Mouse (Mus musculus) embryonic facial prominence, embryonic 12.5 days (tissue): Measurements from ENCODE around the gene Rcor2. TPM values are rescaled to one million over a fixed set of nuclear protein-coding genes. Genes with fewer than 3 reads are reported as not detected.
A peak's percentile ranks its signal among the peaks of the same experiment; 100 is the strongest.

Source experiments
- ATAC-seq: fragments of 200-750 bp; cut with Nextera tagmentation; 2 replicates; pipeline ENCODE4 v1.8.0; 2017; ENCODE audit not compliant: insufficient number of reproducible peaks, insufficient read depth, low FRiP score, low TSS enrichment
- H3K27ac ChIP-seq: fragments of 300-500 bp; sonication (generic); 2 replicates; pipeline ENCODE4 v1.5.1; 2016; ENCODE audit warnings: mild to moderate bottlenecking
- H3K27me3 ChIP-seq: fragments of 300-500 bp; sonication (generic); 2 replicates; pipeline ENCODE4 v1.6.1; 2016; ENCODE audit warnings: mild to moderate bottlenecking, moderate library complexity
- H3K36me3 ChIP-seq: fragments of 300-500 bp; sonication (generic); 2 replicates; pipeline ENCODE4 v1.6.1; 2016; ENCODE audit warnings: mild to moderate bottlenecking
- H3K4me1 ChIP-seq: fragments of 300-500 bp; sonication (generic); 2 replicates; pipeline ENCODE4 v1.6.1; 2016
- H3K4me2 ChIP-seq: fragments of 300-500 bp; sonication (generic); replicated peaks from 2 replicates; pipeline ENCODE4 v1.6.1; 2016; ENCODE audit warnings: mild to moderate bottlenecking, moderate library complexity
- H3K4me3 ChIP-seq: fragments of 300-500 bp; sonication (generic); 2 replicates; pipeline ENCODE4 v1.5.1; 2016; ENCODE audit warnings: mild to moderate bottlenecking
- H3K9ac ChIP-seq: fragments of 300-500 bp; sonication (generic); 2 replicates; pipeline ENCODE4 v1.6.1; 2016; ENCODE audit warnings: mild to moderate bottlenecking, moderate library complexity
- H3K9me3 ChIP-seq: fragments of 300-500 bp; sonication (generic); 2 replicates; pipeline ENCODE4 v1.6.1; 2016; ENCODE audit warnings: mild to moderate bottlenecking, moderate library complexity
- WGBS: fragments of 180-500 bp; shearing (Covaris S2); methylation state at CpG from one replicate; pipeline ENCODE4 v1.1.7; 2016; 5-methylcytosine and 5-hydroxymethylcytosine counted together
- polyA plus RNA-seq: library from polyadenylated mRNA; unstranded; fragments of >200 nt; fragmentation: Nextera tagmentation; extraction: Ambion mirVana; gene quantifications from 2 replicates; pipeline ENCODE4 v1.2.1, GENCODE M21; 2016

The Rcor2 gene
- polyA plus RNA-seq, 1 experiment from 2014 or later, result 43.5 TPM

- Histone ChIP-seq H3K27me3 (no peaks in the 10 kb centered on the region), H3K4me2 (no peak overlapping the region), H3K27ac (no peak overlapping the region), H3K9ac (no peak overlapping the region), H3K36me3 (peaks cover 10% of the 10 kb centered on the region), H3K4me1 (peaks cover 13% of the 10 kb centered on the region), H3K9me3 (no peaks in the 10 kb centered on the region), H3K4me3 (no peak overlapping the region)
- 94% methylated on average over 1 of the region's 1 CpGs for WGBS
- no peak for ATAC-seq
Measured at GRCm38 (mm10) chr19:7300078-7300477, 33.0 kb downstream of the Rcor2 start.

DNA sequence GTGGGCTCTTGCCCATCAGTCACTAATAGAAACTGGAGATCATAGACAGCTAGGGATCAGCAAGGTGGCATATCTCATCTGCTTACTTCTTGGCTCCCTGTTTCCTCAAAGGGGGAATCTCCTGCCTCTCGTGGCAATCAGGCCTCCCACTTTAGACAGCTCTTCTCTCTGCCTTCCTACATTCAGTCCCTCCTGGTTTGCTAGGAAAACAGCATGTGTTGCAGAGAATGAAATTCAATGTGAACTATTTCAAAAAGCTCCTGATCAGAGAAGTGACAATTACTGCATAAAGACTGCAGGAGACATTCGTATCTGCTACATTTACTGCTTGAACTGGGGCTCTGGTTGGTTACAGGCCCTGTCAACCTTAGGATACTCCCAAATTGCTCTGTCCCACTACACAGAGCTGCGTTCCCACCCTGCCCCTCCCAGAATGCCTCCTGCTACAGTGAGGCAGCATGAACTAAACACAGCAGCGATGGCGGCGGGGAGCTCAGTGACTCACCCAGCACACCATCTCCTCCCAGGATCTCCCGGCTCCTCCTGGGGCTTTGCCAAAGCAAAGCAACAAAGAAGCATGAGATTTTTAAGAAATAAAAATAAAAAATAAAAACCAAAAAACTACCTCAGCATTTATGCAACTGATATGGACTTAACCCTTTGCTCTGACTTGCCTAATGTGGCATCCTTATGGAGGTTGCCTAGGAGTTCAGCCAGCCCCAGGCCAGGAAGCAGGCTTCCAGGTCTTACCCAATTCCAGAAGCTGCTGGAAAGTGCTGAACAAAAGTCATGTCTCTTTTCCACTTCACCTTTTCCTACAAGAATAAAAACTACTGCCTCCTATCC is 34.7 kb downstream of the Rcor2 start:
- Histone ChIP-seq H3K36me3 (peaks cover 10% of the 10 kb centered on the region; the same call in 1 of the 2 replicates), H3K9ac (no peak overlapping the region), H3K9me3 (no peaks in the 10 kb centered on the region), H3K27ac (no peak overlapping the region), H3K4me2 (no peak overlapping the region), H3K27me3 (no peaks in the 10 kb centered on the region), H3K4me1 (peaks cover 16% of the 10 kb centered on the region), H3K4me3 (no peak overlapping the region)
- 89% methylated on average over 7 of the region's 7 CpGs for WGBS
- no peak for ATAC-seq

DNA sequence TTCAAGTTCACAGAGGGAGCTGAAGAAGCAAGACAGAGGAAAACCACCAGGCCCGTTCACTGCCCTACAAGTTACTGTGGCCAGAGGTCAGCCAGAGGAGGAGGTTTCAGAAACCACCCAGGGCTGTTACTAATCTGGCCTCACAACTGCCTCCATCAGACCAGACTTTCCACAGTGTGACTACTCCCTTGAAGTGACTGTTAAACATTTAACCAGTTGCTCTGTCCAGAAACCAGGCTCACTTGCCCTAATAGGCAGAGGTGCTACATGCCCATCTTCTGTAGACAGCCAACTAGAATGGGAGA is 35.3 kb downstream of the Rcor2 start:
- no peak overlapping the region for H3K4me2 ChIP-seq
- H3K9me3 ChIP-seq, result no peaks in the 10 kb centered on the region
- H3K4me1 ChIP-seq, result peaks cover 21% of the 10 kb centered on the region
- H3K4me3 ChIP-seq, result no peak overlapping the region
- peaks cover 10% of the 10 kb centered on the region; the same call in 1 of the 2 replicates for H3K36me3 ChIP-seq
- no peaks in the 10 kb centered on the region for H3K27me3 ChIP-seq
- no peak overlapping the region; the same call in 1 of the 2 replicates for H3K9ac ChIP-seq
- no peak overlapping the region for H3K27ac ChIP-seq
- 75% methylated on average over 1 of the region's 1 CpGs for WGBS
- no peak for ATAC-seq

DNA sequence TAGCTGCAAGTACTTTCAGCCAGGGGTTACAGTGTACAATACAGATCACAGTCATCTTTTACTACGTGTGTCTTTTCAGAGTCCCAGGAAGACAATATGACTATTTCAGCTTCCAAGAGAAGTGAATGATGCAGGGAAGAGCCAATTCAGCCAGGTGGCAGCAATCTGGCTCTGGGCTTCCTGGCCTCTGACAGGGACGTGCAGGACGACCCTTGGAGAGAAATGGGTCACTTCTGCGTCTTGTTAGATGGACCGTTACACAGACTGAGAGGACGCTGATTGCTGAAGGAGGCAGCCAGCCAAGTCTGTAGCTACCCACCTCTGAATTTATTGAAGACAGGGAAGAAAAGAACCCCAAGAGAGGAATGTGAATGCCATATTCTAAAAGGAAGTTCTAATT is 36.7 kb downstream of the Rcor2 start:
- Histone ChIP-seq H3K27me3 (no peaks in the 10 kb centered on the region), H3K27ac (no peak overlapping the region), H3K36me3 (peaks cover 7% of the 10 kb centered on the region; the same call in 1 of the 2 replicates), H3K4me1 (peaks cover 35% of the 10 kb centered on the region), H3K4me2 (no peak overlapping the region), H3K4me3 (no peak overlapping the region), H3K9ac (no peak overlapping the region), H3K9me3 (no peaks in the 10 kb centered on the region)
- no peak for ATAC-seq
- 71% methylated on average over 6 of the region's 6 CpGs for WGBS

DNA sequence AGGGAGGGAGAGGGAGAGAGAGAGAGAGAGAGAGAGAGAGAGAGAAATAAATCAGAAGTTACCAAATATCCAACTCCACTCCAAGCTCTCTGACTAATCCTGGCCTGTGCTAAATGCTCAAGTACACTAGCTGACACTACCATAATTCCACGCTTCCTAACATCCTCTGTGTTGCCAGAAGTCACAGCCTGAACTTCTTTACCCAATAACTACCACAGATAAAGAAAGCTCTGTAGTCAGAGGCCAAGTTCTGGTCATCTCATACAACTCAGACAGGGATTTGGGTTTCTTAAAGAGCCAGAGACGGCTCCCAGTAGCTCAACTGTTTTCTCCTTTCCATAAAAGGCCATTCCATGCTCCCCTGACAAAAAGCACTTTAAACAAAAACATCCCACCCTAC is 37.7 kb downstream of the Rcor2 start:
- WGBS, result 72% methylated on average over 2 of the region's 2 CpGs
- Histone ChIP-seq H3K9me3 (no peaks in the 10 kb centered on the region), H3K27ac (no peak overlapping the region), H3K27me3 (no peaks in the 10 kb centered on the region), H3K9ac (no peak overlapping the region), H3K36me3 (peaks cover 3% of the 10 kb centered on the region; the same call in 1 of the 2 replicates), H3K4me1 (peaks cover 40% of the 10 kb centered on the region), H3K4me2 (no peak overlapping the region), H3K4me3 (no peak overlapping the region)
- no peak for ATAC-seq

DNA sequence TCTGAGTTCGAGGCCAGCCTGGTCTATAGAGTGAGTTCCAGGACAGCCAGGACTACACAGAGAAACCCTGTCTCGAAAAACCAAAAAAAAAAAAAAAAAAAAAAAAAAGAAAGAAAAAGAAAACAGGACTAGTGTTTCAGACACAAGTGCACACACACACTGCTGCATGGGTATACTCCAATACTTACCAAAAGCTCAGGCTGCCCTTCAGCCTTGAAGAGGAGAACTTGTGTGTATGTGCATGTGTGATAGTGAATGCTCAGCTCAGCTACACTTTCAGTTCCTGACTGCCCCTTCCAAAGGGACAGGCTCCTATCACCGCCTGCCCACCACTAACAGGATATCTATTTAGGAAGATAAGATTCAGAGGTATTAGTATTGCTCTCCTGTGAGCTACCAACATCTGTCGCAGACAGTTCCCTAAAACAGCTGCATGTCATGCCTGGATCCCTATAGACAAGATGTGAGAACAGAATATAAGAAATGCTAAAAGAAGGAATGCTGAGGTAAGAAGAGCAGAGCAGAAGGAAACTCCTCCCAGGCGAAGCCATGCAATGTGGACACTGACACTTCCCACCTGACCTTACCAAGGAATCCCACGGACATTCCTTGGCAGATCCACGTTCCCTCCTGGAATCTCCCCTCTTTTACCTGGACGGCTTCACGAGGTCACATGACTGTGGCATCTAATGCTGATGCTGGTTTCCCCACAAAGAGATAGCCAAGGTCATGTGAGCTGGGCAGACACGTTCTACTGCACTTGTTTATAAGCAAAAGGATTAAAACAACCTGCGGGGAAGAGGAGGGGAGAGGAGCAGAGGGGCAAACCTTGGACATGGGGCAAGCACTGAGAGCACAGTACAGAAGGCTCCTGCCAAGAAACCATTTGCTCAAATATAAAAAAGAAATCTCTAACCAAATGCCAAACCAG is 38.5 kb downstream of the Rcor2 start:
- H3K9ac ChIP-seq, result no peak overlapping the region
- no peak overlapping the region for H3K4me2 ChIP-seq
- H3K4me3 ChIP-seq, result no peak overlapping the region
- H3K4me1 ChIP-seq, result peaks cover 48% of the 10 kb centered on the region
- H3K9me3 ChIP-seq, result no peaks in the 10 kb centered on the region
- no peak for ATAC-seq
- WGBS, result 82% methylated on average over 10 of the region's 11 CpGs
- H3K27ac ChIP-seq, result no peak overlapping the region
- H3K36me3 ChIP-seq, result no peaks in the 10 kb centered on the region
- no peaks in the 10 kb centered on the region for H3K27me3 ChIP-seq

DNA sequence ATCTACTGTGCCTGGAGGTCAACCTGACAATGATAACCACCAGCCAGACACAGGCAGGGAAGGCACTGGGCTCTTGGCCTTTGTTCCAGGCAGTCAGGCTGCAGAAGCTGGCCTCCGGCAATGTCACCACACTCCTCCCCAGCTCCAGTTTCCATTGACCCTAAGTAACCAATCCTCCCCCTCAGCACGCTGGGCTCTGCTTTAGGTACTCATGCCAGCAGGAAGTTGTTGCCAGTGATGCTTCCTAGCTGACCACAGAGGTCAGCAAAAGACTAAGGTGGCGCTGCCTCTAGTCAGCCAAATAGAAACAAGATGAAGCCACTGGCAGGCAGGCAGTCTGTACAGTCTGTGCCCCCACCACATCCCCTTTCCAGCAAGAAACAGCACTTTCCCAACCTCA is 39.8 kb downstream of the Rcor2 start:
- Histone ChIP-seq H3K27ac (no peak overlapping the region), H3K4me1 (peaks cover 58% of the 10 kb centered on the region), H3K27me3 (no peaks in the 10 kb centered on the region), H3K4me3 (no peak overlapping the region), H3K4me2 (no peak overlapping the region), H3K9me3 (no peaks in the 10 kb centered on the region), H3K36me3 (no peaks in the 10 kb centered on the region), H3K9ac (no peak overlapping the region)
- no peak for ATAC-seq
- 53% methylated on average over 3 of the region's 3 CpGs for WGBS

- WGBS, result 52% methylated on average over 8 of the region's 8 CpGs
- peak overlapping the region; percentile 8; the same call in 1 of the 2 replicates for H3K27ac ChIP-seq
- H3K36me3 ChIP-seq, result no peaks in the 10 kb centered on the region
- ATAC-seq, result peak; percentile 61
- no peak overlapping the region for H3K9ac ChIP-seq
- peaks cover 58% of the 10 kb centered on the region for H3K4me1 ChIP-seq
- H3K9me3 ChIP-seq, result no peaks in the 10 kb centered on the region
- H3K4me2 ChIP-seq, result no peak overlapping the region
- H3K4me3 ChIP-seq, result no peak overlapping the region
- H3K27me3 ChIP-seq, result no peaks in the 10 kb centered on the region
Measured at GRCm38 (mm10) chr19:7307995-7308770, 41.1 kb downstream of the Rcor2 start.

DNA sequence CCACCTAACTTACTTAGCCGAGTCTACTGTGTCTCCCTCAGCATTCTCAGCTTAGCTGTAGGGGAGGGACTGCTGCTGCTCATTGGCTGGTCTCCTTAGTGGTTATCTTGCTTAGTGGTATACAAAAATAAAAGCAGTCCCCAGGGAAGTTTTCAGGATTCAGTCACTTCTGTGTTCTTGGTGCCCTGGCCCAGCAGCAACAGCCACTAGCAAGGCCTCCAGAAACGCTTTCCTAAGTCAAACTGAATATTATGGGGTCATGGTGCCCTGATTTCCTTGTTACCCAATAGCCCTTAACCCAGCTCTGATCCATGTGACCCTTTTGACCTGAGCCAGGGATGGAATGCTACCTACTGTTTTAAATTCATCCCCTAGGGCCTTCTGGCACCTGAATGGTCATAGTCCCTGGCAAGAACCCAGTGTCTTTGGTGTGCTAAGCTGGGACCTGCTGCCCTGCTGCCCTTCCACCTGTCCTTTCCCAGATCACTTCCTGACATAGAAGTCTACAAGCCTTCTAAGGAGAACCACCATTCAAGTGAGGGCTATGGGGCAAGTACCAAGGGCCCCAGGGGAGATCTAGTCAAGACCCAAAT is 42.7 kb downstream of the Rcor2 start:
- Histone ChIP-seq H3K27ac (0 out of 2 replicates have a peak overlapping the region, but pooled peaks have one; percentile 73), H3K9me3 (no peaks in the 10 kb centered on the region), H3K4me2 (no peak overlapping the region), H3K27me3 (no peaks in the 10 kb centered on the region), H3K9ac (no peak overlapping the region), H3K4me1 (peaks cover 60% of the 10 kb centered on the region), H3K4me3 (no peak overlapping the region), H3K36me3 (no peaks in the 10 kb centered on the region)
- ATAC-seq, result no peak
- 57% methylated on average over 2 of the region's 2 CpGs for WGBS

GRCm38 (mm10) chr19:7310704-7311103 is 43.6 kb downstream of the Rcor2 start:
- H3K36me3 ChIP-seq, result no peaks in the 10 kb centered on the region
- H3K4me3 ChIP-seq, result no peak overlapping the region
- peak; percentile 57; the same call in 1 of the 2 replicates for ATAC-seq
- no peak overlapping the region for H3K9ac ChIP-seq
- H3K27me3 ChIP-seq, result no peaks in the 10 kb centered on the region
- peaks cover 60% of the 10 kb centered on the region for H3K4me1 ChIP-seq
- no peaks in the 10 kb centered on the region for H3K9me3 ChIP-seq
- peak overlapping the region; percentile 73 for H3K27ac ChIP-seq
- WGBS, result 7% methylated on average over 5 of the region's 5 CpGs
- H3K4me2 ChIP-seq, result 0 out of 2 replicates have a peak overlapping the region, but pooled peaks have one; percentile 16

DNA sequence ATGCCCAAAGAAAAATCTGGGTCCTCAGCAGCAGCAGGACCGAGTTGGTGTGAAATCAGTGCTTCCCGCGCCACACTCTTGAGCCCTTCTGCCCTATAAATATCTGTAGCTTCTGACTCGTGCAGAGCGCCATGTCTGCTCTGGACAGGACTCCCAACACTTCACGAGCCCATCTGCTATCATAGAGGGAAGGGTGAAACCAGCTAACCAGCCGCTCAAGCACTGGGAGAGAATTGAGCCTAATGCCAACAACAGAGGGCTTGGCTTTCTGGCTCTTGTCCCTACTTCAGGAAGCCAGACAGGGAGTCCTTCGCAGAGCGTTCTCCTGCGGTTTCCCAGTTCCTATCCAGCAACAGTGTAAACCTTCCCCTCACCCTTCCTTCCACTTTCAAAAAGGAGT is 44.2 kb downstream of the Rcor2 start:
- 0 out of 2 replicates have a peak overlapping the region, but pooled peaks have one; percentile 16 for H3K4me2 ChIP-seq
- no peaks in the 10 kb centered on the region for H3K36me3 ChIP-seq
- peaks cover 54% of the 10 kb centered on the region for H3K4me1 ChIP-seq
- 40% methylated on average over 10 of the region's 10 CpGs for WGBS
- peak overlapping the region; percentile 73; the same call in 1 of the 2 replicates for H3K27ac ChIP-seq
- H3K9ac ChIP-seq, result no peak overlapping the region
- H3K27me3 ChIP-seq, result no peaks in the 10 kb centered on the region
- no peaks in the 10 kb centered on the region for H3K9me3 ChIP-seq
- ATAC-seq, result no peak
- H3K4me3 ChIP-seq, result no peak overlapping the region
